Mouse (Mus musculus) C2C12 (cell line): Measurements from ENCODE around the gene Doxl2.

Experiments
- CEBPB ChIP-seq: IDR thresholded peaks from one replicate; pipeline ENCODE4 v1.6.1; 2011; ENCODE audit warnings: low read depth, mild to moderate bottlenecking, control low read depth, moderate library complexity
- CTCF ChIP-seq: IDR thresholded peaks from one replicate; pipeline ENCODE4 v1.5.1; 2011; ENCODE audit not compliant: control insufficient read depth, insufficient read depth, insufficient read length
- FOSL1 ChIP-seq: IDR thresholded peaks from one replicate; pipeline ENCODE4 v1.8.0; 2011; ENCODE audit warnings: mild to moderate bottlenecking, low read length; ENCODE audit not compliant: poor library complexity, insufficient read depth, severe bottlenecking
- MAX ChIP-seq: IDR thresholded peaks from one replicate; pipeline ENCODE4 v1.6.1; 2011; ENCODE audit warnings: mild to moderate bottlenecking, control low read depth
- MYOG ChIP-seq: IDR thresholded peaks from one replicate; pipeline ENCODE4 v1.6.1; 2011; ENCODE audit not compliant: control insufficient read depth, insufficient read length; ENCODE audit errors: extremely low read depth
- USF1 ChIP-seq: IDR thresholded peaks from one replicate; pipeline ENCODE4 v1.6.1; 2011; ENCODE audit warnings: low read depth, mild to moderate bottlenecking, control low read depth, moderate library complexity

GRCm38 (mm10) chr6:48974663-48975062, at the start of gene Doxl2:
- TF ChIP-seq CTCF (no peak), USF1 (no peak), MAX (no peak), MYOG (no peak), CEBPB (no peak), FOSL1 (no peak)
